Mouse (Mus musculus) embryonic facial prominence, embryonic 15.5 days (tissue): ENCODE measurements around the gene Aak1. TPM values are rescaled to one million over a fixed set of nuclear protein-coding genes. Genes with fewer than 3 reads are reported as not detected.
"Not testable (repeated sequence)": the region's sequence is repeated elsewhere in the genome, so short reads cannot be mapped to it uniquely, and the experiment has no call there.

Experiments
- ATAC-seq: fragments of 200-750 bp; cut with Nextera tagmentation; 2 replicates; pipeline ENCODE4 v1.8.0; 2017; ENCODE audit warnings: low read depth, moderate TSS enrichment; ENCODE audit not compliant: insufficient number of reproducible peaks, low FRiP score, low TSS enrichment
- H3K27ac ChIP-seq: fragments of 300-500 bp; sonication (generic); replicated peaks from 2 replicates; pipeline ENCODE4 v1.5.1; 2015; ENCODE audit warnings: mild to moderate bottlenecking, inconsistent platforms
- H3K27me3 ChIP-seq: fragments of 300-500 bp; sonication (generic); 2 replicates; pipeline ENCODE4 v1.6.1; 2015; ENCODE audit warnings: inconsistent platforms
- H3K36me3 ChIP-seq: fragments of 300-500 bp; sonication (generic); 2 replicates; pipeline ENCODE4 v1.6.1; 2015; ENCODE audit warnings: mild to moderate bottlenecking, inconsistent platforms
- H3K4me1 ChIP-seq: fragments of 300-500 bp; sonication (generic); 2 replicates; pipeline ENCODE4 v1.6.1; 2015; ENCODE audit warnings: inconsistent platforms
- H3K4me2 ChIP-seq: fragments of 300-500 bp; sonication (generic); replicated peaks from 2 replicates; pipeline ENCODE4 v1.6.1; 2015; ENCODE audit warnings: mild to moderate bottlenecking, inconsistent platforms
- H3K4me3 ChIP-seq: fragments of 300-500 bp; sonication (generic); replicated peaks from 2 replicates; pipeline ENCODE4 v1.5.1; 2015; ENCODE audit warnings: mild to moderate bottlenecking, inconsistent platforms
- H3K9ac ChIP-seq: fragments of 300-500 bp; sonication (generic); 2 replicates; pipeline ENCODE4 v1.6.1; 2015; ENCODE audit warnings: inconsistent platforms
- H3K9me3 ChIP-seq: fragments of 300-500 bp; sonication (generic); replicated peaks from 2 replicates; pipeline ENCODE4 v1.6.1; 2016; ENCODE audit warnings: inconsistent platforms
- WGBS: fragments of 180-500 bp; shearing (Covaris S2); methylation state at CpG from one replicate; pipeline ENCODE4 v1.1.7; 2015; 5-methylcytosine and 5-hydroxymethylcytosine counted together
- polyA plus RNA-seq: library from polyadenylated mRNA; unstranded; fragments of >200 nt; fragmentation: Nextera tagmentation; extraction: Ambion mirVana; gene quantifications from 2 replicates; pipeline ENCODE4 v1.2.1, GENCODE M21; 2015

Aak1 gene
- polyA plus RNA-seq, 1 experiment from 2014 or later, result 16.7 TPM

- WGBS, result 92% methylated on average over 8 of the region's 8 CpGs
- no peak for ATAC-seq
- Histone ChIP-seq H3K9me3 (no peaks in the 10 kb centered on the region; the same call in 1 of the 2 replicates), H3K36me3 (peaks cover 69% of the 10 kb centered on the region), H3K27ac (no peak overlapping the region), H3K4me2 (no peak overlapping the region), H3K4me1 (no peaks in the 10 kb centered on the region), H3K4me3 (no peak overlapping the region), H3K9ac (no peak overlapping the region), H3K27me3 (no peaks in the 10 kb centered on the region)
Observed at GRCm38 (mm10) chr6:87018874-87019273, 169.6 kb downstream of the Aak1 start.

DNA sequence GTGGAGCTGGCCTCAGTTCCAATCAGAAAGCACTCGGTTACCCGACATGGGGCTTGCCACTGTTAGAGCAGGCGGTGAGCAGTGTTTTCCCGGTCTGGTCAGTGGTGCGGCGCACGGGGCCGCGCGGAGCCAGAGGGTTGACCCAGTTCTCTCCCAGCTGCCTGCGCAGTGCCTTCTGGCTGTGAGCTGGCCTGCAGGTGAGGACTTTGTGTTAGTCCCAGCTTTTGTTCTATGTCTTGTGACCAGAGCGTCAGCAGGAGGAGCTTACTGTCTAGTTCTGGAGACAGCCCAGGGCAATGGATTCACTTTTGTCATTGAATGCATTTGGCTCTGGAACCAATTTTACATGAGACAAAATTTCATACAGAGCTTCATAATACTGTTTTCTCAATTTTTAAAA lies 172.5 kb downstream of the Aak1 start:
- 96% methylated on average over 12 of the region's 12 CpGs for WGBS
- ATAC-seq, result no peak
- Histone ChIP-seq H3K27me3 (no peaks in the 10 kb centered on the region), H3K4me3 (no peak overlapping the region), H3K4me1 (no peaks in the 10 kb centered on the region), H3K4me2 (no peak overlapping the region), H3K36me3 (peaks cover 75% of the 10 kb centered on the region), H3K9me3 (no peaks in the 10 kb centered on the region; the same call in 1 of the 2 replicates), H3K9ac (no peak overlapping the region), H3K27ac (no peak overlapping the region)

- Histone ChIP-seq H3K9me3 (no peaks in the 10 kb centered on the region), H3K4me1 (no peaks in the 10 kb centered on the region), H3K4me3 (no peak overlapping the region), H3K36me3 (peaks cover 60% of the 10 kb centered on the region), H3K27ac (no peak overlapping the region), H3K9ac (no peak overlapping the region), H3K27me3 (no peaks in the 10 kb centered on the region), H3K4me2 (no peak overlapping the region)
- ATAC-seq, result no peak
- WGBS, result 78% methylated on average over 7 of the region's 7 CpGs
Observed at GRCm38 (mm10) chr6:87026980-87027379, 177.7 kb downstream of the Aak1 start.

GRCm38 (mm10) chr6:87028881-87029280 lies 179.6 kb downstream of the Aak1 start:
- ATAC-seq, result no peak
- Histone ChIP-seq H3K9ac (no peak overlapping the region), H3K4me1 (no peaks in the 10 kb centered on the region), H3K4me3 (no peak overlapping the region), H3K36me3 (peaks cover 51% of the 10 kb centered on the region), H3K27me3 (no peaks in the 10 kb centered on the region), H3K4me2 (no peak overlapping the region), H3K27ac (no peak overlapping the region), H3K9me3 (no peaks in the 10 kb centered on the region)

GRCm38 (mm10) chr6:87031310-87031709 lies 182.0 kb downstream of the Aak1 start:
- not testable (repeated sequence) for H3K27ac ChIP-seq, H3K4me1 ChIP-seq, H3K4me3 ChIP-seq, H3K9ac ChIP-seq, H3K27me3 ChIP-seq, H3K4me2 ChIP-seq, H3K9me3 ChIP-seq, ATAC-seq
- H3K36me3 ChIP-seq, result peaks cover 32% of the 10 kb centered on the region
- 89% methylated on average over 7 of the region's 7 CpGs for WGBS

GRCm38 (mm10) chr6:87032401-87032800 lies 183.1 kb downstream of the Aak1 start:
- no peak for ATAC-seq
- no peak overlapping the region for H3K9ac ChIP-seq
- H3K4me1 ChIP-seq, result no peaks in the 10 kb centered on the region
- no peak overlapping the region for H3K4me3 ChIP-seq
- no peak overlapping the region for H3K27ac ChIP-seq
- H3K4me2 ChIP-seq, result no peak overlapping the region
- H3K36me3 ChIP-seq, result peaks cover 26% of the 10 kb centered on the region
- WGBS, result 88% methylated on average over 3 of the region's 3 CpGs
- H3K27me3 ChIP-seq, result no peaks in the 10 kb centered on the region
- no peaks in the 10 kb centered on the region for H3K9me3 ChIP-seq

- H3K9ac ChIP-seq, result no peak overlapping the region
- no peaks in the 10 kb centered on the region for H3K4me1 ChIP-seq
- H3K27ac ChIP-seq, result no peak overlapping the region
- H3K27me3 ChIP-seq, result no peaks in the 10 kb centered on the region
- H3K4me3 ChIP-seq, result no peak overlapping the region
- 81% methylated on average over 3 of the region's 3 CpGs for WGBS
- ATAC-seq, result no peak
- no peaks in the 10 kb centered on the region for H3K9me3 ChIP-seq
- H3K36me3 ChIP-seq, result peaks cover 16% of the 10 kb centered on the region
- H3K4me2 ChIP-seq, result no peak overlapping the region
Observed at GRCm38 (mm10) chr6:87034395-87034794, 185.1 kb downstream of the Aak1 start.

- H3K9ac ChIP-seq, result no peak overlapping the region
- H3K4me1 ChIP-seq, result peaks cover 7% of the 10 kb centered on the region; the same call in 1 of the 2 replicates
- no peak overlapping the region for H3K27ac ChIP-seq
- ATAC-seq, result no peak
- 71% methylated on average over 10 of the region's 10 CpGs for WGBS
- H3K4me3 ChIP-seq, result no peak overlapping the region
- H3K9me3 ChIP-seq, result no peaks in the 10 kb centered on the region
- H3K4me2 ChIP-seq, result no peak overlapping the region
- no peaks in the 10 kb centered on the region for H3K27me3 ChIP-seq
- H3K36me3 ChIP-seq, result no peaks in the 10 kb centered on the region
Observed at GRCm38 (mm10) chr6:87037826-87038620, 188.7 kb downstream of the Aak1 start.

DNA sequence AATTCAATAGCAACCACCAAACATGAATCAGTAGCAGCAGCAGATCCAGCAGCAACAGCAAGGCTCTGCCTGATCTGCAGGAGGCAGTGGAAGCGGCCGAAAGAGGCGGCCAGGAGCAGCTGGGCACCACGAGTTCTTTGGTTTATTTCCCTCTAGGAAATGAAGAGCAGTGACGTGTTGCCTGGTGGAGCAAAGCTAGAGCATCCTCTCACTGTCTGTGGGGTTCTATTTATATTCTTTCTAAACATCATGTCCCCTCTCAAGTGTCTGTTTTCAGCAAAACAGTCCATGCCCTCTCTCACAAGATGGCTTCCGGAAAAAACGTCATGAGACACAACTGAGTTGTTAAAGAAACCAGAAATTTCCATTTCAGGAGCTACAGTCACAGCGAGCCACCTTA lies 189.8 kb downstream of the Aak1 start:
- Histone ChIP-seq H3K9ac (no peak overlapping the region), H3K9me3 (no peaks in the 10 kb centered on the region), H3K4me1 (peaks cover 15% of the 10 kb centered on the region), H3K27ac (no peak overlapping the region), H3K36me3 (no peaks in the 10 kb centered on the region), H3K4me3 (no peak overlapping the region), H3K27me3 (no peaks in the 10 kb centered on the region), H3K4me2 (no peak overlapping the region)
- ATAC-seq, result no peak
- 85% methylated on average over 8 of the region's 8 CpGs for WGBS

- H3K9ac ChIP-seq, result no peak overlapping the region
Observed at GRCm38 (mm10) chr6:87040971-87041370, 191.7 kb downstream of the Aak1 start.

DNA sequence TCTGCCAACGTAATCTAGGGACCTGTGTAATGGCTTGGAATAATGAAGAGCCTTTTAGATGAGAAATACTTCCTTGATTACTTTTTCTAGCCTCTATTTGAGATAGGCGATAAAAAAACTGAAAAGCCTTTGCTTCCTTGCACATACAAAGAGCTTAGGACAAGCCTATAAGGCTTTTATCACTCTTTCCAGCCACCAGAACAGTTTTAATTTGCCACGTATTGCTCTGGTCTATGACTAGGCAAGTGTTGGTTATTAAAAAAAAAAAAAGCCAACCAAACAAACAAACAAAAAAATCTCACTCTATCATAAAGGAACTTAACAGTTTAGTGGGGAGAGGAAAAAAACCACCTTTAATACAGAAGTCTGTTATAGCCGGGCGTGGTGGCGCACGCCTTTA lies 192.1 kb downstream of the Aak1 start:
- H3K4me2 ChIP-seq, result peak overlapping the region; percentile 61
- H3K4me1 ChIP-seq, result peaks cover 21% of the 10 kb centered on the region
- no peaks in the 10 kb centered on the region for H3K27me3 ChIP-seq
- 0 out of 2 replicates have a peak overlapping the region, but pooled peaks have one; percentile 95 for H3K4me3 ChIP-seq
- H3K9ac ChIP-seq, result no peak overlapping the region
- no peaks in the 10 kb centered on the region for H3K36me3 ChIP-seq
- 86% methylated on average over 7 of the region's 7 CpGs for WGBS
- no peak for ATAC-seq
- peak overlapping the region; percentile 100 for H3K27ac ChIP-seq
- no peaks in the 10 kb centered on the region for H3K9me3 ChIP-seq

More at GRCm38 (mm10) chr6:87040971-87041370, 191.7 kb downstream of the Aak1 start:
- ATAC-seq, result no peak
- H3K36me3 ChIP-seq, result no peaks in the 10 kb centered on the region
- no peak overlapping the region for H3K4me2 ChIP-seq
- H3K4me3 ChIP-seq, result no peak overlapping the region
- peak overlapping the region; percentile 100 for H3K27ac ChIP-seq
- no peaks in the 10 kb centered on the region for H3K27me3 ChIP-seq
- H3K4me1 ChIP-seq, result peaks cover 21% of the 10 kb centered on the region
- no peaks in the 10 kb centered on the region for H3K9me3 ChIP-seq
- 66% methylated on average over 4 of the region's 4 CpGs for WGBS

- Histone ChIP-seq H3K9me3 (no peaks in the 10 kb centered on the region), H3K27me3 (no peaks in the 10 kb centered on the region), H3K9ac (peak overlapping the region; percentile 84), H3K36me3 (no peaks in the 10 kb centered on the region), H3K4me3 (peak overlapping the region; percentile 95), H3K4me2 (peak overlapping the region; percentile 61), H3K4me1 (peaks cover 21% of the 10 kb centered on the region), H3K27ac (peak overlapping the region; percentile 100)
- no peak for ATAC-seq
- 0% methylated on average over 11 of the region's 11 CpGs for WGBS
Observed at GRCm38 (mm10) chr6:87042004-87042336, 192.7 kb downstream of the Aak1 start.
